Mouse (Mus musculus) bone marrow macrophage, adult 2 months (primary cell): ENCODE results near the gene Trim2. TPM values are rescaled to one million over a fixed set of nuclear protein-coding genes. Genes with fewer than 3 reads are reported as not detected.
A peak's percentile ranks its signal among the peaks of the same experiment; 100 is the strongest.

ENCODE experiments used
- H3K27ac ChIP-seq: 2 replicates; pipeline ENCODE4 v1.5.1; 2012; ENCODE audit warnings: low read depth, low read length; ENCODE audit not compliant: insufficient read depth
- H3K4me1 ChIP-seq: 2 replicates; pipeline ENCODE4 v1.6.1; 2012; ENCODE audit warnings: low read length; ENCODE audit not compliant: control insufficient read depth, insufficient read depth
- H3K4me3 ChIP-seq: 2 replicates; pipeline ENCODE4 v1.5.1; 2012; ENCODE audit warnings: mild to moderate bottlenecking, low read length, moderate library complexity; ENCODE audit not compliant: insufficient read depth
- CTCF ChIP-seq: IDR thresholded peaks from 2 replicates; pipeline ENCODE4 v1.5.1; 2012; ENCODE audit warnings: low read depth, mild to moderate bottlenecking, low read length, moderate library complexity
- POLR2A ChIP-seq: IDR thresholded peaks from 2 replicates; pipeline ENCODE4 v1.6.1; 2012; ENCODE audit warnings: mild to moderate bottlenecking, low read depth, low read length, borderline replicate concordance
- polyA plus RNA-seq: library from polyadenylated mRNA; stranded (reverse); fragments of >200 nt; gene quantifications from 2 replicates; pipeline ENCODE4 v1.2.4, GENCODE M21; 2012; ENCODE audit not compliant: missing spikeins, insufficient read depth, insufficient read length

The Trim2 gene
- polyA plus RNA-seq: 2.0 and 2.1 TPM in 2 replicates

DNA sequence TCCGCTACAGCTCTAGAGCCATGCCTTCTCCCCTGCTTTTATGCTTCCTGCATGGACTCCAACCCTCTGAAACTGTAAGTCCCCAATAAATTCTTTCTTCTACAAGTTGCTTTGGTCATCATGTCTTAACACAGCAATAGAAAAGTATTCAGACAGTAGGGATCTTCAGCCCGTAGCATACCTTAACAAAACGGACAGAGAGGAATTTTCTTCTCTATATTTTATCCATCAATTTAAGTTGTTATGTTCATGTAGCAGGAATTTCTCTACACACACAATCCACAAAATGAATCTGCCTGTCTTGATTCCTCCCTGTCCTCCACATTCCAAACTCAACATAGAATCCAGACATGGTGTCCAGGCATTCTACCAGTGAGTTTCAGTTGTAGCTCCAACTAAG lies at the start of gene Trim2:
Gene Trim2 (minus strand): TSS at position 101 of the 400 bp plus-strand sequence.
- no peak for TF ChIP-seq POLR2A
- TF ChIP-seq CTCF: no peak
- Histone ChIP-seq H3K27ac (no peak within 1 kb of the TSS), H3K4me1 (no peaks in the 10 kb centered on the region), H3K4me3 (no peak within 1 kb of the TSS)

GRCm38 (mm10) chr3:84355930-84356689 lies 49.4 kb upstream of the Trim2 start:
- no peak overlapping the region; the same call in 1 of the 2 replicates for H3K4me3 ChIP-seq
- peaks cover 5% of the 10 kb centered on the region for H3K4me1 ChIP-seq
- TF ChIP-seq POLR2A (no peak), CTCF (no peak)
- no peak overlapping the region for H3K27ac ChIP-seq

DNA sequence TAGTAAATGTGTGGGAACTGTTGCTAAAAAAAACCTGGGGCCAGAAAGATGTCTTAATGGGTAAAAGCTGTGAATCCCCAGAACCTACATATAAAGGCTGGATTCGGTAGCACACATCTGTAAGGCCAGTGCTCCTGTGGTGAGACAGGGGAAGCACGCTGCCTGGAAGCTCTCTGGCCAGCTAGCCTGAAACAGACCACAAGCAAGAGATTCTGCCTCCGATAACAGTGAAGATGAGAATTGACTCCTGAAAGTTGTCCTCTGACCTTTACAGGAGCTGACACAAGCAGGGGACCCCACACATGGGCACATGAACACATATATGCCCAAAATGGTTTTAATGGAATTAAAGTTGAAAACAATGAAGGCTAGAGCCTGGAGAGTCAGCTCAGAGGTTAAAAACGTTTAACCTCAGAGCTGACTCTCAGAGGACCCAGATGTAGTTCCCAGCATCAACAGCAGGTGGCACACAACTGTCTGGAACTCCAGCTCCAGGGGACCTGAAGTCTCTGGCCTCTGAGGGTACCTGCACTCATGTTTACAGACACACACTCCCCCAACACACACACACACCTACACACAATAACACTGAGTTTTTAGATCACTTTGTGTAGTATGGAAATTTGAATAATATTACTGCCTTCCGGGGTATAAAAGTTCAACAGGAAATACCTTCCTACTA lies 45.8 kb upstream of the Trim2 start:
- Histone ChIP-seq H3K4me1 (peaks cover 5% of the 10 kb centered on the region), H3K4me3 (no peak overlapping the region), H3K27ac (no peak overlapping the region)
- TF ChIP-seq CTCF (peak; percentile 67), POLR2A (no peak)

DNA sequence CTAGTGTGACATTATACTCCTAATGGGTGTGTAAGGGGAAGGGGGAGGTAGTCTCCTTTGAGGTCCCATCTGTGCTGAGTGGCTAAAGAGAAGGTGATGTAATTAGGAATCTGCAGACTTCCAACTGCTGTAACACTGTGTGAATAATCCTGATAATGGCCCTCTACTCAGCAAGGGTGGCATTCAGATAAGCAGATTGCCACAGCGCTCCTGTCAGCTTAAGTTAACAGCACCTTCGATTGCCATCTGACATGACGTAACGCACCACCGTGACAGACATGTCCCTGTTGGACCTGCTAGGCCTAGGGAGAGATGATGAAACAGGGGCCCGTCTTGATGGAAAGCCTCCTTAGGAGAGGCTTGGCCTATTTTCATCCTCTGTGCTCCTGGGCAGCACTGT lies 43.6 kb upstream of the Trim2 start:
- no peak for TF ChIP-seq POLR2A
- no peak for TF ChIP-seq CTCF
- H3K27ac ChIP-seq: no peak overlapping the region
- no peak overlapping the region for H3K4me3 ChIP-seq
- no peaks in the 10 kb centered on the region; the same call in none of the 2 replicates for H3K4me1 ChIP-seq

DNA sequence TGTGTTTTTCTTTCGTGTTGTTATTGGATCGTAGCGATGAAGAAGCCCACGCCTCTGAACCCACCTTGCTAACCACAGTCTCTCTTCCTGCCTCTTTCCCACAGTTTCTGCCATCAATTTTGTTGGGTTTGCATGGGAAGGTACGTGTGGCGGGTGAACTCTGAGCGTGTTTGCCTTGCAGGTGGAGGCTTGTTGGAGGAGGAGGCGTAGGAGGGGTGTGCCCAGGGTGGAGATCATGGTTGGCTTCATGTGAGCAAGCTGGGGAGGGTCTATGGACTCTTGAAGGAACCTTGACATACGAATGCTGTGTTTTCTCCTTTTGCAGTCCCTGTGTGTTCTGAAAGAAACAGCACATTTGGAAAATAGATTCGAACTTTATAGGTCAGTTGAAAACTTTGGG lies 43.1 kb upstream of the Trim2 start:
- TF ChIP-seq CTCF (no peak), POLR2A (no peak)
- H3K4me3 ChIP-seq: no peak overlapping the region
- peaks cover under 1% of the 10 kb centered on the region for H3K4me1 ChIP-seq
- no peak overlapping the region for H3K27ac ChIP-seq

DNA sequence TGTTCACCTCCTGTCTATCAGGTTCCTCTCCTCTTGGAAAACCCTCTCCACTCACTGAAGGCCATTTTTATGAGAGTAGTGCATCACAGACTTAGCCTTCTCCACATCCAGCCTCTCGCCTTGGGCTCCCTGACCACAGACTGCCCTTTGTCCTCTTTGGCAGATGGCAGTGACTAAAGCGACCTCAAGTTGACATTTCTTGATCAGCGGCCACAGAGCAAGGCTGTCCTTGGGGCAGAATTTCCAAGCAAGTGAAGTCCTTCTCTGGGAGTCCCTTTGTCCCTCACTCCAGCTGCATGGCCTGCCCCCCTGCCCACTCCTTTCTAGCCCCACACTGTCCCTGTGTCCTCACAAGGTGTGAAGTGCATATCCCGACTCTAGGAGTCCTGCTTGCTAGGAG lies 40.7 kb upstream of the Trim2 start:
- Histone ChIP-seq H3K27ac (no peak overlapping the region), H3K4me1 (peaks cover 5% of the 10 kb centered on the region)

DNA sequence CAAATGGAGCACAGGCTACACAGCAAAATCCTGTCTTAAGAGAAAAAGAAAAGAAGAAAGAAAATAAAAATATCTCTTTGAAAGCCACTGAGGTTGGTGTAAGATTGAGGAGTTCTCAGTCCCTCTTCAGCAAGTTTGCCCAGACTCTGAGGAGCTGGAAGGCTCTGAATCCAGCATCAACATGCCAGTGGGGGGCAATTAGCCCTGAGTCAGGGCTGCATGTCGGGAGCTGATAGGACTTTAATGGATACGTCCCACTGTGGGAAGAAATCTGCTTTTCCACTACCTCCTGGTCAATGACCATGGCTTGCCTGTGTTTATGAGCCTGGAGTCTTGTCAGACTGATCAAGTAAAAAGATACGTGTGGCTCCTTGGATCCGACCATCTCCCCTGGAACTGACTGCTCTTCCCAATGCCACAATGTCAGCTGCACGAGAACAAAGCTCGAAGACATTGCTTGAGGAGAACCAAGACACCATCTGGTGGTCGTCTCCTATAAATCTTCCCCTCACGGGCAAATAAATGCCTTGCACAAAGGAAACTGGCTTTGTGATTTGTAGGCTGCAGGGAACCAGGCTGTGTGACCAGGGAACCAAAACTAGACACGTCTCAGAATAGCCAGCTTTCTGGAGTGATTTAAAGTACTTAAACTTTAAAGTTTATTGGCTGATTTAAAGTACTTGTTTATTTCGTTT lies 39.9 kb upstream of the Trim2 start:
- Histone ChIP-seq H3K4me1 (peaks cover 5% of the 10 kb centered on the region), H3K27ac (no peak overlapping the region)

More for the DNA sequence above, 40.7 kb upstream of the Trim2 start:
- H3K4me3 ChIP-seq: no peak overlapping the region
- TF ChIP-seq POLR2A: no peak

GRCm38 (mm10) chr3:84345646-84345980 lies 38.9 kb upstream of the Trim2 start:
- Histone ChIP-seq H3K4me1 (peaks cover 5% of the 10 kb centered on the region), H3K27ac (no peak overlapping the region), H3K4me3 (no peak overlapping the region)
- TF ChIP-seq CTCF (no peak), POLR2A (no peak)

More for the DNA sequence above, 39.9 kb upstream of the Trim2 start:
- TF ChIP-seq CTCF: no peak
- TF ChIP-seq POLR2A: no peak
- H3K4me3 ChIP-seq: no peak overlapping the region

- peak overlapping the region; percentile 51 for H3K4me3 ChIP-seq
- peaks cover 5% of the 10 kb centered on the region for H3K4me1 ChIP-seq
- TF ChIP-seq CTCF (peak; percentile 90), POLR2A (no peak)
- no peak overlapping the region for H3K27ac ChIP-seq
These were observed 38.3 kb upstream of the Trim2 start for GRCm38 (mm10) chr3:84344725-84345645.
